Mouse (Mus musculus) Patski (cell line): ENCODE measurements at regions not wholly inside any gene's neighbourhood (a gene's known extent, or its start where the extent isn't known, plus 50 kb on each side); places are given as distances from the start of the nearest gene placed in this dataset.

Source experiments
- ATAC-seq: fragments of 100-300 bp; one replicate; pipeline ENCODE4 v1.8.0; 2021
- CTCF ChIA-PET: fragments of 350-600 bp; sonication (Branson Sonifier 250); formaldehyde crosslinking; loops from one replicate; lab custom pipeline; 2022; ENCODE audit warnings: inconsistent platforms; lab: Charles Lee
- POLR2A ChIA-PET: fragments of 350-600 bp; sonication (Branson Sonifier 250); formaldehyde crosslinking; loops from one replicate; lab custom pipeline; 2022; ENCODE audit warnings: antibody characterized with exemption, inconsistent platforms; lab: Charles Lee
- DNase-seq: peaks from one replicate; pipeline ENCODE4 v3.0.0-alpha.2; 2011; ENCODE audit warnings: low read depth, low spot score
- H3K27me3 ChIP-seq: fragments of 371-371 bp; one replicate; pipeline ENCODE4 v1.5.1; 2021
- CTCF ChIP-seq: fragments of 100-300 bp; IDR thresholded peaks from one replicate; pipeline ENCODE4 v1.5.1; 2021
- in situ Hi-C: fragments of 300-500 bp; cut with MboI; formaldehyde crosslinking; loops from 3 replicates; pipeline ENCODE4 v1.11.1; 2018; ENCODE audit warnings: low pct_unique_long_range_greater_than_20kb, mixed read lengths

- no peaks in the 10 kb centered on the region for H3K27me3 ChIP-seq
- in situ Hi-C loops = no loop called here
- DNase-seq (no peak), ATAC-seq (no peak)
- POLR2A ChIA-PET = interaction anchor here (0.5 to 0.9 kb wide), 2 partner anchors 14 to 145 kb away, joined by 3 to 5 read pairs; partner anchors contain the start of gene Klf7
- TF ChIP-seq CTCF = no peak
- CTCF ChIA-PET = interaction anchor here (2.9 kb wide), 1 partner anchor 17 kb away, joined by 7 read pairs; no protein-coding TSS in a partner anchor
These were observed 144.1 kb downstream of the Klf7 start for GRCm38 (mm10) chr1:63977956-63978355.

- no peak for DNase-seq
- ChIA-PET POLR2A (no interaction called here), CTCF (interaction anchor here (0.8 to 2.9 kb wide), 2 partner anchors 16 to 21 kb away, joined by 3 to 7 read pairs; no protein-coding TSS in a partner anchor)
- H3K27me3 ChIP-seq = no peaks in the 10 kb centered on the region
- ATAC-seq = no peak
- in situ Hi-C loops = no loop called here
- TF ChIP-seq CTCF = no peak
These were observed 144.7 kb downstream of the Klf7 start for GRCm38 (mm10) chr1:63977302-63977888.

GRCm38 (mm10) chr1:63976862-63977261 is 145.2 kb downstream of the Klf7 start:
- no peak for TF ChIP-seq CTCF
- ChIA-PET POLR2A (no interaction called here), CTCF (interaction anchor here (0.8 kb wide), 1 partner anchor 21 kb away, joined by 3 read pairs; no protein-coding TSS in a partner anchor)
- in situ Hi-C loops = no loop called here
- H3K27me3 ChIP-seq = no peaks in the 10 kb centered on the region
- peak; percentile 65 for ATAC-seq
- DNase-seq = no peak

DNA sequence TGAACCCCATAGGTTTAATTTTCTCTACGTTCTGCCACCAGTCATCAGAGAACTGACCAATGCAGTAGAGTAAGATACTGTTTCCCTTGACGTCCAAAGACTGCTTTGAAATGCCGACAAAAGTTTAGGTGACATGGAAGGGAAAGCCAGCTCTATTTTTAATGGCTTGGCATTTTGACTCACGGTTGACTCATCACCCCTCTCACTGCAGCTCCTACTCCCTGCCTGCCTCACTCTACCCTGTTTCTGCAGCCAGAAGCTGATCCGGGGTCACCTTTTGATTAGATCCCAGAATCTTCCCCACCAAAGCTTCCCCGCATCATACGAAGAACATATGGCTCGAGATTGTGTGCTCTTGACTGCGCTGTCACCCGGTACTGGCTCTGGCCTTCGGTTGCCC is 154.2 kb downstream of the Klf7 start:
- no peak for TF ChIP-seq CTCF
- H3K27me3 ChIP-seq = no peaks in the 10 kb centered on the region
- in situ Hi-C loops = no loop called here
- CTCF ChIA-PET = interaction anchor here (1.9 to 2.2 kb wide), 2 partner anchors 12 to 14 kb away, joined by 6 read pairs; no protein-coding TSS in a partner anchor
- ATAC-seq = no peak
- POLR2A ChIA-PET = no interaction called here
- DNase-seq = no peak

DNA sequence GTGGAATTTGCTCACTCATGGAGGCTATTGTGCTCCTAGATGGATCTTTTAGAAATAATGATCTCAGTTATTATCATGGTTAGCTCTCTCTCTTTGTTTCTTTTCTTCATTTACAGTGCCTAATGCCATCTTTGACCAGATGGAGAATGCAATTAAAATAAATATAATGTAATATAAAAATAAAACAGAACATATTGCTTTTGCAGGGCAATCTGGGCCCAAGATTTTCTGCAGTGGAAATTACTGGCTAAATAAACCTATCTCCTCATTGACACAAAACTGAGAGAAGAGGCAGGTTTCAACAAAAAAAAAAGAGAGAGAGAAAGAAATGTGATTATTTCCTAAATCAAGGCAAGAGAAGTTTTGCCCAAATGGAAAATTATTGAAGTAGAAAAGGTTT is 156.6 kb downstream of the Klf7 start:
- ATAC-seq = no peak
- CTCF ChIA-PET = no interaction called here
- TF ChIP-seq CTCF = no peak
- POLR2A ChIA-PET = interaction anchor here (0.8 kb wide), 1 partner anchor 112 kb away, joined by 4 read pairs; no protein-coding TSS in a partner anchor
- no peaks in the 10 kb centered on the region for H3K27me3 ChIP-seq
- in situ Hi-C loops = no loop called here
- DNase-seq = no peak

- no peak for ATAC-seq
These were observed 157.6 kb downstream of the Klf7 start for GRCm38 (mm10) chr1:63964519-63964918.

GRCm38 (mm10) chr1:63955701-63956355 is 166.3 kb downstream of the Klf7 start:
- in situ Hi-C loops = loop anchor here (10.0 kb wide), 2 partner anchors 159 to 291 kb away; no protein-coding TSS in a partner anchor
- DNase-seq = no peak
- CTCF ChIA-PET = interaction anchor here (1.2 to 1.8 kb wide), 3 partner anchors 12 to 21 kb away, joined by 3 to 6 read pairs (median 3); no protein-coding TSS in a partner anchor
- POLR2A ChIA-PET = interaction anchor here (0.7 kb wide), 1 partner anchor 189 kb away, joined by 4 read pairs; no protein-coding TSS in a partner anchor
- no peak for ATAC-seq
- TF ChIP-seq CTCF = no peak
- no peaks in the 10 kb centered on the region for H3K27me3 ChIP-seq

More at GRCm38 (mm10) chr1:63964519-63964918, 157.6 kb downstream of the Klf7 start:
- no peak for DNase-seq
- in situ Hi-C loops = no loop called here
- no peaks in the 10 kb centered on the region for H3K27me3 ChIP-seq
- POLR2A ChIA-PET = no interaction called here
- TF ChIP-seq CTCF = no peak
- CTCF ChIA-PET = no interaction called here

GRCm38 (mm10) chr1:63954876-63955513 is 167.1 kb downstream of the Klf7 start:
- POLR2A ChIA-PET = no interaction called here
- no peaks in the 10 kb centered on the region for H3K27me3 ChIP-seq
- in situ Hi-C loops = loop anchor here (5.0 to 10.0 kb wide), 3 partner anchors 160 to 492 kb away; no protein-coding TSS in a partner anchor
- no peak for TF ChIP-seq CTCF
- no peak for DNase-seq
- CTCF ChIA-PET = interaction anchor here (1.3 to 1.4 kb wide), 3 partner anchors 14 to 494 kb away, joined by 3 to 5 read pairs (median 4); no protein-coding TSS in a partner anchor
- no peak for ATAC-seq

DNA sequence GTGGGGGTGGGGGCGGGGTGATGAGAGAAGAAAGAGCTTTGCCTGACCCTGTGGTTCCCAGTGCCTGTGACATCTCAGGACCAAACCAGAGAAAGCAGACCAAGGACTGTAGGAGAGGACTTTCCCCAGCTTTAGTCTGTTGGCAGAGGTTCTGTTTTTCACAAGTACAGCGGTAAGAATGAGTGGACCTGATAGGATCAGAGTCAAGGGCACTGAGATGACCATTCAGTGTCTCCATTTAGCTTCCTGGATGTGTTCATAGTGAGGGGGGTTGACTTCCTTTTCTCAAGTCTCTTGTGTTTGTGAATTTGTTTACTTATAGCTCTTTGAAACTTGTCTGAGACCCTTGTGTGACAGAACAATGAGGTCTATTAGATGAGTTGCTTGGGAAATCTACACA is 167.9 kb downstream of the Klf7 start:
- DNase-seq (no peak), ATAC-seq (no peak)
- ChIA-PET POLR2A (interaction anchor here (0.8 kb wide), 1 partner anchor 164 kb away, joined by 4 read pairs; no protein-coding TSS in a partner anchor), CTCF (interaction anchor here (0.6 to 1.5 kb wide), 8 partner anchors 13 to 494 kb away, joined by 3 to 6 read pairs (median 4); no protein-coding TSS in a partner anchor)
- TF ChIP-seq CTCF = no peak
- H3K27me3 ChIP-seq = no peaks in the 10 kb centered on the region
- in situ Hi-C loops = loop anchor here (5.0 to 10.0 kb wide), 3 partner anchors 161 to 493 kb away; no protein-coding TSS in a partner anchor
